Mouse (Mus musculus): ENCODE data around the gene Gm28998. TPM values are rescaled to one million over a fixed set of nuclear protein-coding genes. Genes with fewer than 3 reads are reported as not detected.
"Not testable (repeated sequence)": the region's sequence is repeated elsewhere in the genome, so short reads cannot be mapped to it uniquely, and the experiment has no call there.

The Gm28998 gene
- not detected in 2 replicates for polyA plus RNA-seq (2015; fragmentation: Nextera tagmentation; extraction: Ambion mirVana)

- no CpG with 5 or more reads among the region's 8 CpGs for WGBS
Observed at GRCm38 (mm10) chrY:7253487-7253886, at the start of gene Gm28998. TSS of gene Gm28998 (plus strand) at chrY:7253787.

More at GRCm38 (mm10) chrY:7253487-7253886, at the start of gene Gm28998:
- not testable (repeated sequence) for ATAC-seq (ENCODE audit: low read depth); H3K27me3 ChIP-seq; H3K9ac ChIP-seq; H3K27ac ChIP-seq (replicated peaks); H3K4me2 ChIP-seq; H3K9me3 ChIP-seq; H3K4me1 ChIP-seq (replicated peaks); H3K4me3 ChIP-seq; H3K36me3 ChIP-seq

Other genes with a start within 250 kb of the Gm28998 start
- not detected in 2 replicates for gene Gm21244, start 84.5 kb upstream of the Gm28998 start, polyA plus RNA-seq (2015; fragmentation: Nextera tagmentation; extraction: Ambion mirVana)
- not detected in 2 replicates for gene Gm21788, start 151.2 kb downstream of the Gm28998 start, polyA plus RNA-seq (2015; fragmentation: Nextera tagmentation; extraction: Ambion mirVana)